Mouse (Mus musculus): ENCODE data around the gene Olfr157. TPM values are rescaled to one million over a fixed set of nuclear protein-coding genes. Genes with fewer than 3 reads are reported as not detected.

Gene Olfr157
- total and polyA plus RNA-seq, 2 experiments = not detected

DNA sequence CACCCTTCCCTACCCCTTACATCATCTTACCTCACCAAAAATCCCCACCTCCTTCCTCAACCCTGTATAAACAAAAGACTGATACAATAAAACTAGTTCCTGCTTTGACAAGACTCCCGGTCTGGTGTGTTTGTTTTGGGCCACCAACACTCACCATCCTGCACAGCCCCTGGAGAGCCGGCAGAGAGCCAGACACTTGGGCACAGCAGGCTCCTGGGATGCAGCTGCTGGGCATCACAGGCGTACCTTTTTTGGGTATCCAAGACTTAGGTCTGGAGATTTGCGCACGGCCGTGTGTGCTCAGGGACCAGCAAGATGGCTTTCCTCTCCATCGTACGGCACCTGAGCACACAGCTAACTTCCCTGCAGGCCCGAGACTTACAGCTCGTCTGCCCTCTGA lies 19.9 kb upstream of the Olfr157 start:
- H3K36me3 ChIP-seq (ENCODE audit: control insufficient read depth, insufficient read depth, low read length) = no peaks in the 10 kb centered on the region
- H3K4me1 ChIP-seq (ENCODE audit: control insufficient read depth, insufficient read depth, low read length) = no peaks in the 10 kb centered on the region
- no peak overlapping the region for H3K9ac ChIP-seq (ENCODE audit: low read depth, low read length)
- H3K79me2 ChIP-seq (ENCODE audit: control insufficient read depth, insufficient read depth, low read length) = no peaks in the 10 kb centered on the region
- no peak overlapping the region for H3K27ac ChIP-seq (replicated peaks; ENCODE audit: insufficient read depth, low read depth, low read length)
- TF ChIP-seq CTCF (IDR thresholded peaks at IDR 0.05; ENCODE audit: low read depth, low read length) (no peak), POLR2A (IDR thresholded peaks at IDR 0.05; ENCODE audit: extremely low read depth, insufficient read depth, low read length) (no peak)
- DNase-seq (ENCODE audit: extremely low read depth, low read depth, low spot score) = no peak
- 81% methylated on average over 10 of the region's 10 CpGs for WGBS
- H3K27me3 ChIP-seq (ENCODE audit: control insufficient read depth, insufficient read depth, low read length) = no peaks in the 10 kb centered on the region
- no peak overlapping the region for H3K4me3 ChIP-seq (ENCODE audit: insufficient read depth, low read depth, low read length)

DNA sequence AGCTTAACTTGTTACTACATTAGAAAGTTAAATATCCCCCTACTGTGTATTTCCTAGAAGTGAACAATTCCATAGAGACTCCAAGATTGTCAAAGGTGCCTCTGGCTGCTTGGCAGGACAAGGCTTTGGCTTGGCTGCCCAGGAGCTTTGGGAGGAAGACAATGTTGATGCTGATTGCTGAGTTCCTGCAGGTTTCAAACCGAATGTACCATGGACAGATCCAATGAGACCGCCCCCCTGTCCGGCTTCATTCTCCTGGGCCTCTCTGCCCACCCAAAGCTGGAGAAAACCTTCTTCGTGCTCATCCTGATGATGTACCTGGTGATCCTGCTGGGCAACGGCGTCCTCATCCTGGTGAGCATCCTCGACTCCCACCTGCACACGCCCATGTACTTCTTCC lies 14.1 kb upstream of the Olfr157 start:
- no peaks in the 10 kb centered on the region for H3K79me2 ChIP-seq (ENCODE audit: control insufficient read depth, insufficient read depth, low read length)
- no peaks in the 10 kb centered on the region for H3K27me3 ChIP-seq (ENCODE audit: control insufficient read depth, insufficient read depth, low read length)
- H3K27ac ChIP-seq (replicated peaks; ENCODE audit: insufficient read depth, low read depth, low read length) = no peak overlapping the region
- DNase-seq (ENCODE audit: extremely low read depth, low read depth, low spot score) = no peak
- no peak overlapping the region for H3K4me3 ChIP-seq (ENCODE audit: insufficient read depth, low read depth, low read length)
- 74% methylated on average over 8 of the region's 8 CpGs for WGBS
- H3K4me1 ChIP-seq (ENCODE audit: control insufficient read depth, insufficient read depth, low read length) = no peaks in the 10 kb centered on the region
- H3K9ac ChIP-seq (ENCODE audit: low read depth, low read length) = no peak overlapping the region
- H3K36me3 ChIP-seq (ENCODE audit: control insufficient read depth, insufficient read depth, low read length) = no peaks in the 10 kb centered on the region
- TF ChIP-seq POLR2A (IDR thresholded peaks at IDR 0.05; ENCODE audit: extremely low read depth, insufficient read depth, low read length) (no peak), CTCF (IDR thresholded peaks at IDR 0.05; ENCODE audit: low read depth, low read length) (no peak)

DNA sequence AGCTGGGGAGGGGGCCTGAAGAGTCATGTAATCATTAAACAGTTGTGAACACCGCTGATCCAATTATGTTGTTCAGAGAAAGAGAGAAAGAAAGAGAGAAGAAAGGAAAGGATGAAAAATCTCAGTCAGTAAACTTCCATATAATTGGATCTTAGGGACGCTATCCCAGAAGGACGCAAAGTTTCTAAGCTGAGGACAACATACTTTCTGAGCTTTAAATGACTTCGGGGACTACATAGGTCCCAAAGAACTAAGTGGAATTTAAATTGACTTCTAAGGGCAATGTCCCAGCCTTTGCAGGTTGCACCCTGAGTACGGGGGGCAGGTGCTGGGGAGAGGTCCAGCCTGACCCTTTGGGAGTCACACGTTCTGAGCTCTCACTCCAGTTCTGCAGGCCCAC lies 11.3 kb upstream of the Olfr157 start, which contains the start of gene Olfr155:
Gene Olfr155, plus strand, starts transcription at position 301 of the 400 bp plus-strand sequence.
- 81% methylated on average over 6 of the region's 6 CpGs for WGBS
- TF ChIP-seq POLR2A (IDR thresholded peaks at IDR 0.05; ENCODE audit: extremely low read depth, insufficient read depth, low read length) (no peak), CTCF (IDR thresholded peaks at IDR 0.05; ENCODE audit: low read depth, low read length) (no peak)
- H3K27me3 ChIP-seq (ENCODE audit: control insufficient read depth, insufficient read depth, low read length) = peaks cover 4% of the 10 kb centered on the region; the same call in 1 of the 2 replicates
- no peaks in the 10 kb centered on the region for H3K36me3 ChIP-seq (ENCODE audit: control insufficient read depth, insufficient read depth, low read length)
- H3K27ac ChIP-seq (replicated peaks; ENCODE audit: insufficient read depth, low read depth, low read length) = no peak within 1 kb of the TSS
- no peak within 1 kb of the TSS for H3K4me3 ChIP-seq (ENCODE audit: insufficient read depth, low read depth, low read length)
- DNase-seq (ENCODE audit: extremely low read depth, low read depth, low spot score) = no peak
- H3K9ac ChIP-seq (ENCODE audit: low read depth, low read length) = no peak within 1 kb of the TSS
- H3K4me1 ChIP-seq (ENCODE audit: control insufficient read depth, insufficient read depth, low read length) = no peaks in the 10 kb centered on the region
- no peaks in the 10 kb centered on the region for H3K79me2 ChIP-seq (ENCODE audit: control insufficient read depth, insufficient read depth, low read length)

DNA sequence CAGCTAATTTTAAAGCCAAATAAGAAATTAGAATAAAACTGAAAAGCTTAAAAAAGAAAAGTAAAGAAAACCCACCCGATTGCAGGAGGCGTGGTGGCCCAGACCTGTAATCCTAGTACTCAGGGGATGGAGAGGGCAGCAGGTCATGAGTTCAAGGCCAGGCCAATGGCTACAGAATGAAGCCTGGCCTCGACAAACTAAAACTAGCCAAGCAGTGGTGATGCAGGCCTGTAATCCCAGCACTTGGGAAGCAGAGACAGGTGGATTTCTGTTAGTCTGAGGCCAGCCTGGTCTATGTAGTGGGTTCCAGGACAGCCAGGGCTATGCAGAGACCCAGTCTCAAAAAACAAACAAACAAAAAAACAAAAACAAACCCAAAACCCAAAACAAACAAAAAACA lies 1.7 kb downstream of the Olfr157 start:
- Histone ChIP-seq H3K4me3 (ENCODE audit: insufficient read depth, low read depth, low read length) (no peak overlapping the region), H3K27me3 (ENCODE audit: control insufficient read depth, insufficient read depth, low read length) (no peaks in the 10 kb centered on the region), H3K4me1 (ENCODE audit: control insufficient read depth, insufficient read depth, low read length) (no peaks in the 10 kb centered on the region), H3K9ac (ENCODE audit: low read depth, low read length) (no peak overlapping the region), H3K27ac (replicated peaks; ENCODE audit: insufficient read depth, low read depth, low read length) (no peak overlapping the region), H3K79me2 (ENCODE audit: control insufficient read depth, insufficient read depth, low read length) (no peaks in the 10 kb centered on the region), H3K36me3 (ENCODE audit: control insufficient read depth, insufficient read depth, low read length) (no peaks in the 10 kb centered on the region)
- no peak for DNase-seq (ENCODE audit: extremely low read depth, low read depth, low spot score)
- WGBS = 51% methylated on average over 3 of the region's 3 CpGs
- TF ChIP-seq CTCF (IDR thresholded peaks at IDR 0.05; ENCODE audit: low read depth, low read length) (no peak), POLR2A (IDR thresholded peaks at IDR 0.05; ENCODE audit: extremely low read depth, insufficient read depth, low read length) (no peak)

DNA sequence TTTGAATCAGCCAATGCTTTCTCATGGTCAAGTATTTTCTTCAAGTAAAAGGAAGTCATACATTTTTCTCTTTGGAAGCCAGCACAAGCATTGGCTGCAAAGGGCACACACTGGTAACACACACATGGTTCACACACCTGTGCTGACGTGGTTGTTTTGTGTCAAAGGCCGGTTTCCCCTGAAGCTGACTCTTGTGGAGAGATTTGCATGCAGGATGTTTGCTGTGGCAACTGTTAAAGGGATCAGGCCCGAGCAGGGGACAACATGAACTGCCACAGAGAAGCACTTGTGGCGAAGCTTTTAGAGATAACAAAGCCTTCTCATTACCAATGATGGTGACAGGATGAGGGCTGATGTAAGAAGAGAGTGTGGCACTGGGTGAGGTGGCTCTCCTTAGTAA lies 5.3 kb downstream of the Olfr157 start:
- no peak for TF ChIP-seq CTCF (IDR thresholded peaks at IDR 0.05; ENCODE audit: low read depth, low read length)
- Histone ChIP-seq H3K79me2 (ENCODE audit: control insufficient read depth, insufficient read depth, low read length) (no peaks in the 10 kb centered on the region), H3K27me3 (ENCODE audit: control insufficient read depth, insufficient read depth, low read length) (no peaks in the 10 kb centered on the region), H3K36me3 (ENCODE audit: control insufficient read depth, insufficient read depth, low read length) (no peaks in the 10 kb centered on the region), H3K4me1 (ENCODE audit: control insufficient read depth, insufficient read depth, low read length) (no peaks in the 10 kb centered on the region), H3K9ac (ENCODE audit: low read depth, low read length) (no peak overlapping the region), H3K27ac (replicated peaks; ENCODE audit: insufficient read depth, low read depth, low read length) (no peak overlapping the region), H3K4me3 (ENCODE audit: insufficient read depth, low read depth, low read length) (no peak overlapping the region)
- DNase-seq (ENCODE audit: extremely low read depth, low read depth, low spot score) = no peak
- WGBS = 40% methylated on average over 4 of the region's 4 CpGs

DNA sequence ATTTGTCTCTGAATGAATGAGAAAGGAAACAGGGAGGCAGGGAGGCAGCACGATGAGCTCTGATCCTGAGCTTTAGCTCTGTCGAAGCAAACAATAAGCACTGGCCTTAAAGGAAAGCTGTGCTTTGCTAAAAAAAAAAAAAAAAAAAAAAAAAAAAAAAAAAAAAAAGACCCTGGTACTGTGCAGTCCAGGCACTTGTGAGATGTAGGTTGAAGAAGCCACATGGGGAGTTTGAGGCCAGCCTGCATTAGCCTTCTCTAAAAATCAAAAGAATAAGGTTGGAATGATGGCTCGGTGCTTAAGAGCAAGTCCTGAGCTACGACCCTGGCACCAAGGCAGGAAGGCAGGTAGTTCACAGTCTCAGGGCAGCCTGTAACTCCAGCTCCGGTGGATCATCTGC lies 6.2 kb downstream of the Olfr157 start:
- no peak overlapping the region for H3K9ac ChIP-seq (ENCODE audit: low read depth, low read length)
- H3K79me2 ChIP-seq (ENCODE audit: control insufficient read depth, insufficient read depth, low read length) = no peaks in the 10 kb centered on the region
- H3K36me3 ChIP-seq (ENCODE audit: control insufficient read depth, insufficient read depth, low read length) = no peaks in the 10 kb centered on the region
- no peaks in the 10 kb centered on the region for H3K4me1 ChIP-seq (ENCODE audit: control insufficient read depth, insufficient read depth, low read length)
- DNase-seq (ENCODE audit: extremely low read depth, low read depth, low spot score) = no peak
- H3K27me3 ChIP-seq (ENCODE audit: control insufficient read depth, insufficient read depth, low read length) = no peaks in the 10 kb centered on the region
- no peak for TF ChIP-seq CTCF (IDR thresholded peaks at IDR 0.05; ENCODE audit: low read depth, low read length)
- TF ChIP-seq POLR2A (IDR thresholded peaks at IDR 0.05; ENCODE audit: extremely low read depth, insufficient read depth, low read length) = no peak
- no peak overlapping the region for H3K27ac ChIP-seq (replicated peaks; ENCODE audit: insufficient read depth, low read depth, low read length)
- 66% methylated on average over 5 of the region's 5 CpGs for WGBS
- no peak overlapping the region for H3K4me3 ChIP-seq (ENCODE audit: insufficient read depth, low read depth, low read length)

Data from liver, adult 2 months (tissue).